Mouse (Mus musculus) limb, embryonic 13.5 days (tissue): ENCODE results near the gene Olfr149. TPM values are rescaled to one million over a fixed set of nuclear protein-coding genes. Genes with fewer than 3 reads are reported as not detected.

ENCODE experiments used
- ATAC-seq: fragments of 200-750 bp; cut with Nextera tagmentation; 2 replicates; pipeline ENCODE4 v1.8.0; 2017; ENCODE audit warnings: low read depth, moderate number of reproducible peaks, moderate TSS enrichment; ENCODE audit not compliant: low FRiP score
- H3K27ac ChIP-seq: fragments of 300-500 bp; sonication (generic); 2 replicates; pipeline ENCODE4 v1.5.1; 2015; ENCODE audit warnings: inconsistent platforms, mild to moderate bottlenecking, moderate library complexity
- H3K27me3 ChIP-seq: fragments of 300-500 bp; sonication (generic); 2 replicates; pipeline ENCODE4 v1.6.1; 2015; ENCODE audit warnings: mild to moderate bottlenecking, inconsistent platforms
- H3K36me3 ChIP-seq: fragments of 300-500 bp; sonication (generic); 2 replicates; pipeline ENCODE4 v1.6.1; 2015; ENCODE audit warnings: inconsistent platforms, mild to moderate bottlenecking, moderate library complexity
- H3K4me1 ChIP-seq: fragments of 300-500 bp; sonication (generic); 2 replicates; pipeline ENCODE4 v1.6.1; 2015; ENCODE audit warnings: inconsistent platforms
- H3K4me2 ChIP-seq: fragments of 300-500 bp; sonication (generic); replicated peaks from 2 replicates; pipeline ENCODE4 v1.6.1; 2015; ENCODE audit warnings: inconsistent platforms, mild to moderate bottlenecking, moderate library complexity
- H3K4me3 ChIP-seq: fragments of 300-500 bp; sonication (generic); 2 replicates; pipeline ENCODE4 v1.5.1; 2015; ENCODE audit warnings: moderate library complexity, mild to moderate bottlenecking, inconsistent platforms
- H3K9ac ChIP-seq: fragments of 300-500 bp; sonication (generic); 2 replicates; pipeline ENCODE4 v1.6.1; 2015; ENCODE audit warnings: mild to moderate bottlenecking, inconsistent platforms
- H3K9me3 ChIP-seq: fragments of 300-500 bp; sonication (generic); 2 replicates; pipeline ENCODE4 v1.6.1; 2016; ENCODE audit warnings: inconsistent platforms
- WGBS: fragments of 180-500 bp; shearing (Covaris S2); methylation state at CpG from one replicate; pipeline ENCODE4 v1.1.7; 2015; 5-methylcytosine and 5-hydroxymethylcytosine counted together
- polyA plus RNA-seq: library from polyadenylated mRNA; unstranded; fragments of >200 nt; fragmentation: Nextera tagmentation; extraction: Ambion mirVana; gene quantifications from 2 replicates; pipeline ENCODE4 v1.2.1, GENCODE M21; 2015

Olfr149 gene
- polyA plus RNA-seq, 1 experiment from 2014 or later, result not detected

DNA sequence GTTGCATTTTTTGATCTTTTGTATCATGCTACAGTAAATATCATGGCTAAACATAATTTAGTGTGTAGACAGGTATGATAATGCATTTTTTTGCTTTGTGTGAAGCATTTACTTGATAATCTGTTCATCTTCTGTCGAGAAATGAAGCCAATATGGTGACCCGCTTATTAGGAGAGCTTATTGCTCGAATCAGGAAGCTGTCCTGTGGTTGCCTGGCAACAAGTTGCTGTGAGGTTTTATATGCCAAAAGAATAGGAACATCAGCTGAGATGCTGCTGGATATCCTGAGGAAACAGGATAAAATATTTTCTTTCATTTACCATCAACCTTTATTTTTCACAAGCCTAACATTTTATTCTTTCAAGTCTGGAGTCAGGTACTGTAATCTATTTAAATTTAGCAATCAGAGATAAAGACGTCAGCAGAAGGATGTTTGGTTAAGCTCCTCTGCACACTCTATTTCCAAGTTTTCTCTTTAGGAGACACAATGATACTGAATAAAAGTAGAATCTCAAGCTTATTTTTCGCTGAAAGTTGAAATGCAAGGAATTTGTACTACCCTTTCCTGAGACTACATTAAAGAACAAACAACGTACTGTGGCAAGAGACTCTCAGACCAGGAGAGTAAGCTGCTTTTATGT is 52.0 kb downstream of the Olfr149 start:
- WGBS, result 76% methylated on average over 6 of the region's 6 CpGs
- Histone ChIP-seq H3K9ac (no peak overlapping the region), H3K4me3 (no peak overlapping the region), H3K27ac (no peak overlapping the region), H3K4me2 (no peak overlapping the region), H3K27me3 (no peaks in the 10 kb centered on the region), H3K36me3 (no peaks in the 10 kb centered on the region), H3K4me1 (no peaks in the 10 kb centered on the region), H3K9me3 (no peaks in the 10 kb centered on the region)
- no peak for ATAC-seq

Other genes with a start within 250 kb of the Olfr149 start
- gene Olfr955, start 235.2 kb downstream of the Olfr149 start, polyA plus RNA-seq, result not detected in 2 replicates
- gene Olfr44, start 213.1 kb downstream of the Olfr149 start, polyA plus RNA-seq, result not detected in 2 replicates
- gene Olfr957, start 191.3 kb downstream of the Olfr149 start, polyA plus RNA-seq, result not detected in 2 replicates
- gene Olfr958, start 153.1 kb downstream of the Olfr149 start, polyA plus RNA-seq, result not detected in 2 replicates
- gene Olfr959, start 131.5 kb downstream of the Olfr149 start, polyA plus RNA-seq, result not detected in 2 replicates
- gene AW551984, start 102.7 kb downstream of the Olfr149 start, polyA plus RNA-seq, result 62.4 and 64.0 TPM in 2 replicates
- not detected in 2 replicates for gene Olfr148, start 96.5 kb downstream of the Olfr149 start, polyA plus RNA-seq
- gene Olfr960, start 85.7 kb downstream of the Olfr149 start, polyA plus RNA-seq, result not detected in 2 replicates
- not detected in 2 replicates for gene Olfr961, start 62.0 kb downstream of the Olfr149 start, polyA plus RNA-seq
- gene Olfr963, start 39.9 kb downstream of the Olfr149 start, polyA plus RNA-seq, result not detected in 2 replicates
- gene Olfr965, start 4.2 kb upstream of the Olfr149 start, polyA plus RNA-seq, result not detected in 2 replicates
- gene Olfr150, start 23.9 kb upstream of the Olfr149 start, polyA plus RNA-seq, result not detected in 2 replicates
- gene Olfr967, start 39.1 kb upstream of the Olfr149 start, polyA plus RNA-seq, result not detected in 2 replicates
- gene Olfr968, start 76.1 kb upstream of the Olfr149 start, polyA plus RNA-seq, result not detected in 2 replicates
- not detected in 2 replicates for gene Olfr969, start 83.8 kb upstream of the Olfr149 start, polyA plus RNA-seq
- not detected in 2 replicates for gene Olfr970, start 101.7 kb upstream of the Olfr149 start, polyA plus RNA-seq
- gene Olfr971, start 129.8 kb upstream of the Olfr149 start, polyA plus RNA-seq, result not detected in 2 replicates
- not detected in 2 replicates for gene Olfr972, start 159.3 kb upstream of the Olfr149 start, polyA plus RNA-seq
- gene Olfr229, start 200.2 kb upstream of the Olfr149 start, polyA plus RNA-seq, result not detected in 2 replicates
- gene Olfr974, start 230.4 kb upstream of the Olfr149 start, polyA plus RNA-seq, result not detected in 2 replicates
- gene Olfr975, start 244.9 kb upstream of the Olfr149 start, polyA plus RNA-seq, result not detected in 2 replicates